Comparison of ENCODE assay signal across 16 mouse cellular contexts in the genomic region with DNA sequence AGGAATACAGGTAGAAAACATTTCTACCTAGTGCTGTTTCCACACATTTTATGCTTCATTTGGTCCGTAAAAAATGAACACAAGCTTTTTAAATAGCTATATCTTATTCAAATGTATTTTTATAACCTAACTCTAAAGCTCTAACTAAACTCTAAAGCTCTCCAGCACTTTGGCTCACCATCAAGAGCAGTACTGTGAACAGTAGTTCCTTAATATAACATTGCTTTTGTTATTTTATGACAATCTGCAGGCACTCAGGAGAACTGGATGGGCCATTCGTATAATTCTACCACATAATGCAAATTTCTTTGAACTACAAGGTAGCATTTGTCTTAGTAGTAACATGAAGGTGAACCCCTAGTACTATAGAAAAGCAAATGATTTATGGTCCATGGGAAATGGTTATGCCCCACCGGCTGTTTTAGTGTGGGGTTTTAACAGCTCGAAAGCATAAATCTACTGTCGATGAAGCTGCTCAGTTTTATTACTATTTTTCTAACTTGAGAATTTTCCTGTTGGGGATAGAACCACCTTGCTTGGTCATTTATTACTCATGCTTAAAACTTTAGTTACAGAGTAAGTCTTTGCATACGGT.
"Had no signal": no experiment of that assay in that cellular context is flagged by ENCODE, and none has a peak within 500 bp of the region (broad histone marks: within the 10 kb centered on the region; RNA-seq: fewer than 3 reads in every experiment).

No protein-coding gene starts in this region.

- H3K4me2 ChIP-seq: limb, embryonic 12.5 days; liver, embryonic 11.5 days; liver, embryonic 15.5 days; neural tube, embryonic 12.5 days had no signal

- H3K27me3 ChIP-seq: limb, embryonic 12.5 days; liver, embryonic 15.5 days; neural tube, embryonic 12.5 days had no signal

- H3K4me3 ChIP-seq: limb, embryonic 12.5 days; liver, embryonic 15.5 days; midbrain, embryonic 10.5 days; neural tube, embryonic 12.5 days had no signal

- H3K9me3 ChIP-seq: limb, embryonic 12.5 days; liver, embryonic 15.5 days; midbrain, embryonic 10.5 days; neural tube, embryonic 12.5 days had no signal

- H3K36me3 ChIP-seq: limb, embryonic 12.5 days; liver, embryonic 15.5 days; midbrain, embryonic 10.5 days; neural tube, embryonic 12.5 days had no signal

- H3K4me1 ChIP-seq: limb, embryonic 12.5 days; liver, embryonic 15.5 days; midbrain, embryonic 10.5 days; neural tube, embryonic 12.5 days had no signal

- H3K9ac ChIP-seq: limb, embryonic 12.5 days; liver, embryonic 15.5 days; neural tube, embryonic 12.5 days had no signal

- DNase-seq: kidney, adult 2 months; layer of hippocampus, adult 9-11 months; layer of hippocampus, postnatal 36 days; lung, adult 2 months; lung, postnatal 36 days; midbrain, embryonic 14.5 days; right cerebral cortex, postnatal 25 days; thymus, adult 18-20 months; thymus, postnatal 14 days had no signal

- ATAC-seq: intestine, embryonic 16.5 days; lung, postnatal 0 days had no signal

- H3K27ac ChIP-seq: limb, embryonic 12.5 days; liver, embryonic 15.5 days; midbrain, embryonic 10.5 days; neural tube, embryonic 12.5 days had no signal
